Mouse (Mus musculus): Measurements from ENCODE around the gene Msl2. TPM values are rescaled to one million over a fixed set of nuclear protein-coding genes. Genes with fewer than 3 reads are reported as not detected.

Gene Msl2
- polyA plus RNA-seq, 1 experiment from 2014 or later, result 25.1 TPM

DNA sequence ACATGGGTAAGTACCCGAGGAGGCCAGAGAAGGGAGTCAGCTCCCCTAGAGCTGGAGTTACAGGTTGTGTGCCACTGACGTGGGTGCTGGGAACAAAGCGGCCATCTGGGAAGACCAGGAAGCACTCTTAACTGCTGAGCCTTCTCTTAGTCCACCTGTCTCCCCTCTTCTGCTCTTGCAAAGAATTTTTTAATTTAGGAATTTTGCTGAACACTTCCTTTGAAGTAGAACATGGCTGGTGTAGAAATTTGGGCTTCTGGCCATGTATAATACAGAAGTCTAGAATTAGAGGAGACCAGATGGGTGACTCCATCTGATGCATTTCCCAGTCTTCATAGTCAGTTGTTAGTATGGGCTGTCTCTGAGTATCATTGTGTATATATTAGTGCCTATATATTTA, 9.8 kb downstream of the Msl2 start:
- Histone ChIP-seq H3K36me3 (ENCODE audit: inconsistent target) (no peaks in the 10 kb centered on the region), H3K79me2 (ENCODE audit: inconsistent target) (peaks cover 68% of the 10 kb centered on the region), H3K4me3 (ENCODE audit: inconsistent target) (no peak overlapping the region), H3K27ac (no peak overlapping the region)
- 83% methylated on average over 3 of the region's 3 CpGs for WGBS (ENCODE audit: missing documents)

DNA sequence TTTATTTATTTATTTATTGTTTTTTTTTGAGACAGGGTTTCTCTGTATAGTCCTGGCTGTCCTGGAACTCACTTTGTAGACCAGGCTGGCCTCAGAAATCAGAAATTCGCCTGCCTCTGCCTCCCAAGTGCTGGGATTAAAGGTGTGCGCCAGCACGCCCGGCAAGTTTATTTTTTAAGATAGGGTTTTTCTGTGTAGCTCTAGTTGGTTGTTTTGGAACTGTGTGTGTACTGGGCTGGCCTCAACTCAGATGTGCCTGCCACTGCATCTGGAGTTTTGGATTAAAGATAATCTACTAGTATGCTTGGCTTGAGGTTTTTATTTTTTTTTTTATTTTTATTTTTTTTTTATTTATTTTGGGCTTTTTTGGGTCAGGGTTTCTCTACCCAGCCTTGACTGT, 21.5 kb downstream of the Msl2 start:
- H3K79me2 ChIP-seq (ENCODE audit: inconsistent target), result peaks cover 87% of the 10 kb centered on the region
- no peak overlapping the region for H3K4me3 ChIP-seq (ENCODE audit: inconsistent target)
- peaks cover under 1% of the 10 kb centered on the region; the same call in 1 of the 2 replicates for H3K36me3 ChIP-seq (ENCODE audit: inconsistent target)
- WGBS (ENCODE audit: missing documents), result 100% methylated on average over 4 of the region's 4 CpGs
- H3K27ac ChIP-seq, result no peak overlapping the region

DNA sequence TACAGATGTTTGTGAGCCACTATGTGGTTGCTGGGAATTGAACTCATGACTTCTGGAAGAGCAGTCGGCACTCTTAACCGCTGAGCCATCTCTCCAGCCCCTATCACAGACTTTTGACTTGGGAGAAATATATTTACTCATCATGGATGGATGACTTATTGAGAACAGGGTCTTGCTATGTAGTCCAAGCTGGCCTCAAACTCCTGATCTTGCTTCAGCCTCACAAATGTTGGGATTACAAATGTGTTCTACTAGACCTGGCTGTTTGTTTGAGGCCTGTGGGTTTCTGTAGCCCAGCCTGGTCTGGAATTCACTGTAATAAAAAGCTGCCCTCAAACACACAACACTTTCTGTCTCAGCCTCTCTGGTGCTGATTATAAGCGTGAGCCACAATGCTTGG, 22.6 kb downstream of the Msl2 start:
- Histone ChIP-seq H3K27ac (no peak overlapping the region), H3K36me3 (ENCODE audit: inconsistent target) (peaks cover 7% of the 10 kb centered on the region; the same call in 1 of the 2 replicates), H3K4me3 (ENCODE audit: inconsistent target) (no peak overlapping the region), H3K79me2 (ENCODE audit: inconsistent target) (peaks cover 97% of the 10 kb centered on the region)
- 98% methylated on average over 3 of the region's 3 CpGs for WGBS (ENCODE audit: missing documents)

DNA sequence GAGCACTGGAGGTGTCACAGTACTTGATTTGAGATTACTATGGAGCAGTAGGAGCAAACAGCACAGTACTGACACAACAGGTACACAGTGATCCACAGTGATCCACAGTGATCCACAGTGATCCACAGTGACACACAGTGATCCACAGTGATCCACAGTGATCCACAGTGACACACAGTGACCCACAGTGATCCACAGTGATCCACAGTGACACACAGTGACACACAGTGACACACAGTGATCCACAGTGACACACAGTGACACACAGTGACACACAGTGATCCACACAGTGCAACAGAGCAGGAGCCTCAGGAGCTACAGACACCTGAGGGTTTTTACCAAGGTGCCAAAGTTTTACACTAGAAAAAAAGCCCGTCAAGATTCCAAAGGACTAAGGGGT, 23.6 kb downstream of the Msl2 start:
- whole genome bisulfite sequencing (ENCODE audit: missing documents), result 91% methylated on average over 1 of the region's 1 CpGs
- Histone ChIP-seq H3K27ac (no peak overlapping the region), H3K79me2 (ENCODE audit: inconsistent target) (peaks cover 100% of the 10 kb centered on the region), H3K4me3 (ENCODE audit: inconsistent target) (no peak overlapping the region), H3K36me3 (ENCODE audit: inconsistent target) (peaks cover 7% of the 10 kb centered on the region; the same call in 1 of the 2 replicates)

DNA sequence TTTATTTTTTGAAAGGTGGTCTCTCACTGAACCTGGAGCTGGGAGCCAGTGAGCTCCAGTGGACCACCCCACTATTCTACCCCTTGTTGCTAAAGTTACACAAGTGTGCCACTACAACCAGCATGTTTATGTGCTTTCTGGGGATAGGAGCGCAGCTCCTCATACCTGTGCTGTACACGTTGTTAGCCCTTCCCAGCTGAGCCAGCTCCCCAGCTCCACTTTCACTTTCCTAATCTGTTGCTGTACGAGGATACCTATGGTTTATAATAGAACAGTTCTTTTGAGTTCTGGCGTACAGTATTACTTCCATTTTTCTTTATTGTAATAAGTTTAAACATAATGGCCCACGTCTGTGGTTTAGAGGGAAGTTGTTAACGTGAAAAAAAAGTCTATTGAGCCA, 25.5 kb downstream of the Msl2 start:
- 33% methylated on average over 6 of the region's 6 CpGs for WGBS (ENCODE audit: missing documents)
- Histone ChIP-seq H3K79me2 (ENCODE audit: inconsistent target) (peaks cover 100% of the 10 kb centered on the region), H3K36me3 (ENCODE audit: inconsistent target) (peaks cover 7% of the 10 kb centered on the region; the same call in 1 of the 2 replicates), H3K27ac (no peak overlapping the region), H3K4me3 (ENCODE audit: inconsistent target) (no peak overlapping the region)

DNA sequence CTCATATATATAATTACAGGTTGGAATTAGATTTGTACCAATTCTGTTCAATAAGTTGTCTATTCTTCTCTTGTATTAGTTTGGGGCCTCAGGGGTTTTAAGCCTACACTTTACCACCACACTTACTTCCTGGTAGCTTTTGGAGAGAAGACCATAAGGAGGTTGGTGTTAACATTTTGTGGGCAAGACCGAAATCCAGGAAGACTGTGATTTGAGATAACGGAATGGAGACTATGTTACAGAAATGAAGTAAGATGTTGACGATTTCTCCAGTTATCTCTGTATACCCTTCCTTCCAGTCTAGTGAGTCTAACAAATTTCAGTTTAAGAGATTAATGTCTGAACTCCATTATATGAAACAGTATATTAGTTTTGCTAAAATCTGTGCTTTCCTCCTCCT, 26.3 kb downstream of the Msl2 start:
- Histone ChIP-seq H3K27ac (no peak overlapping the region), H3K4me3 (ENCODE audit: inconsistent target) (no peak overlapping the region), H3K36me3 (ENCODE audit: inconsistent target) (peaks cover 12% of the 10 kb centered on the region; the same call in 1 of the 2 replicates), H3K79me2 (ENCODE audit: inconsistent target) (peaks cover 100% of the 10 kb centered on the region)
- WGBS (ENCODE audit: missing documents), result 33% methylated on average over 3 of the region's 3 CpGs

DNA sequence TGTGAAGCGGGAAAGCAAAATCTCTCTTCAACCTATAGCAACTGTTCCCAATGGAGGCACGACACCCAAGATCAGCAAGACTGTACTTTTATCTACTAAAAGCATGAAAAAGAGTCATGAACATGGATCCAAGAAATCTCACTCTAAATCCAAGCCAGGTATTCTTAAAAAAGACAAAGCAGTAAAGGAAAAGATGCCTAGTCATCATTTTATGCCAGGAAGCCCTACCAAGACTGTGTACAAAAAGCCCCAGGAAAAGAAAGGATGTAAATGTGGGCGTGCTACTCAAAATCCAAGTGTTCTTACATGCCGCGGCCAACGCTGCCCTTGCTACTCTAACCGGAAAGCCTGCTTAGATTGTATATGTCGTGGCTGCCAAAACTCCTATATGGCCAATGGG, 27.6 kb downstream of the Msl2 start:
- peaks cover 17% of the 10 kb centered on the region; the same call in 1 of the 2 replicates for H3K36me3 ChIP-seq (ENCODE audit: inconsistent target)
- WGBS (ENCODE audit: missing documents), result 97% methylated on average over 8 of the region's 8 CpGs
- no peak overlapping the region for H3K27ac ChIP-seq
- H3K4me3 ChIP-seq (ENCODE audit: inconsistent target), result no peak overlapping the region
- peaks cover 88% of the 10 kb centered on the region for H3K79me2 ChIP-seq (ENCODE audit: inconsistent target)

DNA sequence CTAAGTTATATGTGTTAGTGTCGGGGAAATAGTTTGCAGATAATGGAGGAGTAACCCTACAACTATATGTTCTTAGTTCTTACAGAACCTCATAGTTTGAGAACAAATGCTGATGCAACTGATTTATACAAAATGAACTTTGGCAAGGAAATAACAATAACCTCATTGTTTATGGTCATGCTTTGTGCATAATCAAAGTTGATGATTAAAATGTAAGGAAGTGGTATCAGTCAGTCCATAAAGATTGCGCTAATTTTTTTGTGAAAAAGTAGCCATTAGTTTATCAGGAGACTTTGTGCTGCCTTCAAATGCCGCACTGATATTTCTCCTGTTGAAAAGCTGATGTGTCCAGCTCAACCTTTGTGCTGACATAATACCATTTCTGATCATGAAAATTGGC, 28.4 kb downstream of the Msl2 start:
- Histone ChIP-seq H3K27ac (no peak overlapping the region), H3K79me2 (ENCODE audit: inconsistent target) (peaks cover 80% of the 10 kb centered on the region), H3K4me3 (ENCODE audit: inconsistent target) (no peak overlapping the region), H3K36me3 (ENCODE audit: inconsistent target) (peaks cover 17% of the 10 kb centered on the region; the same call in 1 of the 2 replicates)
- 100% methylated on average over 3 of the region's 3 CpGs for WGBS (ENCODE audit: missing documents)

DNA sequence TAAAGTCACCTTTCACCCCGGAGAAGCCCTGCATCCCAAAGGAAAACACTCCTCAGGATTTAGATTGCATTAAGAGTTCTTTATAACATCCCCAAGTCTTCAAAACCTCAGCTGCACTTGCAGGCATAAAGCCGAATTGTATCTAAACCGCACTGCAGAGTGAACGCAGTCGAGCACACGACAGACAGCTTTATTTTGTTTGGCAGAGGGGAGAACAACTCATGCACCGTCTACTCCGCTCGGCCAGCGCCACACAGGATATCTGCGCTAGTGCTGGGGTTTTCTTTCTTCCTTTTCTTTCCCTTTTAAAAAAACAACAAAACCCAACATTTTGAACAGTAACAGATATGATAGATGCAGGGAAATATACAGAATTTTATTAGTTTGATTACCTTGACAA, 31.0 kb downstream of the Msl2 start:
- 86% methylated on average over 10 of the region's 11 CpGs for WGBS (ENCODE audit: missing documents)
- peaks cover 17% of the 10 kb centered on the region; the same call in 1 of the 2 replicates for H3K36me3 ChIP-seq (ENCODE audit: inconsistent target)

DNA sequence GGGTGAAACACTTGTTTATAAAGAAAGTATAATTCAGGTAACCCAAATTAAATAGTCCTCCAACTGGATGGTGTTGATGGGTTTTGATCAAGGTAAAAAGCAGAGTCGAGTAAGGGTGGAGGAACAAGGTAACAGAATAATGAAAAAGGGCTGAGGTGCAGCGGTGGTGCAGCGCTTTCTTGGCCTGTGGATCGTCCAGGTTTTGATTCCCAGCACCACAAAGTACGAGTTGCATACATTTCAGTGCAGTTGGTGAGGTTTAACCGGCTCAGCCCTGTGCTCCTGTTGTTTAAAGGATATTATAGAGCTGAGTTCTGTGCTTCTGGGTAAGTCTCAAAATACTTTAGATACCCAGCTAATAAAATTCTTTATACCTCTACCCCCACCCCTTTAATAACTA, 31.8 kb downstream of the Msl2 start:
- 90% methylated on average over 5 of the region's 6 CpGs for WGBS (ENCODE audit: missing documents)
- peaks cover 46% of the 10 kb centered on the region for H3K79me2 ChIP-seq (ENCODE audit: inconsistent target)
- no peak overlapping the region for H3K4me3 ChIP-seq (ENCODE audit: inconsistent target)
- H3K36me3 ChIP-seq (ENCODE audit: inconsistent target), result peaks cover 14% of the 10 kb centered on the region; the same call in 1 of the 2 replicates
- H3K27ac ChIP-seq, result no peak overlapping the region

More for the DNA sequence above, 31.0 kb downstream of the Msl2 start:
- Histone ChIP-seq H3K79me2 (ENCODE audit: inconsistent target) (peaks cover 54% of the 10 kb centered on the region), H3K4me3 (ENCODE audit: inconsistent target) (no peak overlapping the region), H3K27ac (no peak overlapping the region)

DNA sequence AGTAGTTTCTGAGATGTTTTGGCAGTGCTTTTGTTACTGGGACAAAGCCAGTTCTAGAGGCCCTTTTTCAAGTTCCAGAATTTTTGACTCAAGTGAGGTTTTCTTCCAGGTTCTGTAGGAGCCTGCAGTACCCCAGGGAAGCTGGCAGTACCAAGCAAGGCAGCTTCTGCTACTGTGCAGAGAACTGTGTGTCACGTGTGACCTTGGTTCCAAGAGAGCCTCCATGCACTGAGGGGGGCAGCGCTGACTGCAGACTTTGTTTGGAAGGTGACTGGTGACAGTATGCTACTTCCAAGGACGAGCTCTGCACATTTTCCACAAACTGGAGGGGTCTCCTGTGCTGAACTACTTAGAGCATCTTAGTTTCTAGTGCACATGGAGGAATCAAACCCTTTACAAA, 33.5 kb downstream of the Msl2 start:
- Histone ChIP-seq H3K27ac (no peak overlapping the region), H3K79me2 (ENCODE audit: inconsistent target) (peaks cover 29% of the 10 kb centered on the region), H3K36me3 (ENCODE audit: inconsistent target) (peaks cover 10% of the 10 kb centered on the region; the same call in 1 of the 2 replicates), H3K4me3 (ENCODE audit: inconsistent target) (no peak overlapping the region)
- 94% methylated on average over 3 of the region's 3 CpGs for WGBS (ENCODE audit: missing documents)

DNA sequence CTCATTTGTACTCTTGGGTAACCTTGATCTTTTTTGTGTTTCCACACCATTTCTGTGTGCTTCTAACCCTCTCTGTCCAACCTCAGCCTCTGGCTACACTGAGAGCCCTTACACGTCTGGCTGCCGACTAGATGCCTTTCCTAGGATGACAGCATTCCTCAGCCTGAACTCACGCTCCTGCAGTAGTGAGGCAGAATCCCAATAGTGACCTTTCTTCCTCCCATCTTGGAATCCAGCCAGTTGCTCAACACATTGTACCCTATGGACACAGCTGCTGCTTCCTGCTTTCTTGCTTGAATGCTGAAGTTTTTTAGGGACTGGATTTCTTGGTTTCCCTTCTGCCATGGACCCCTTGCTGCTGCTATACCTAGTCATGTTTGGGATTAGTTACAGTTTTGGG, 36.1 kb downstream of the Msl2 start:
- no peak overlapping the region for H3K27ac ChIP-seq
- no peak overlapping the region for H3K4me3 ChIP-seq (ENCODE audit: inconsistent target)
- WGBS (ENCODE audit: missing documents), result 90% methylated on average over 3 of the region's 3 CpGs
- H3K79me2 ChIP-seq (ENCODE audit: inconsistent target), result peaks cover 3% of the 10 kb centered on the region; the same call in 1 of the 2 replicates
- peaks cover 6% of the 10 kb centered on the region; the same call in 1 of the 2 replicates for H3K36me3 ChIP-seq (ENCODE audit: inconsistent target)

DNA sequence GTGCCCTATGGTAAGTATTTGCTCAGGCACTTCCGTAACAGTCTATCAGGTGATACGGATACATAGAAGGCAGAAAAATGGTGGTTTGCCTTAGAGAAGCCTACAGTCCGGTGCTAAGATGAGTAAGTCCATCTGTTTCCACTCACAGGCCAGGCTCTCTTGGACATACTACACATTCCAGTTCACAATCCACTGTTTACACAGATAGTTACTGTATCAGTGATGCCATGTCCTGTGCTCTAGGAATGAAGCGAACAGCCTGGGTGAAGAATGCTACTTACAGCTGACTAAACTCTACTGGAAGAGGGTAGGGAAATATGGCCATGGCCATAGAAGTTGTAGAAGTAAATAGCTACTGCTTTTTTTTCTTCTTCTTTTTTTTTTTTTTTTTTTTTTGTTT, 39.4 kb downstream of the Msl2 start:
- no peaks in the 10 kb centered on the region for H3K79me2 ChIP-seq (ENCODE audit: inconsistent target)
- no peak overlapping the region for H3K27ac ChIP-seq
- H3K4me3 ChIP-seq (ENCODE audit: inconsistent target), result no peak overlapping the region
- no peaks in the 10 kb centered on the region for H3K36me3 ChIP-seq (ENCODE audit: inconsistent target)
- WGBS (ENCODE audit: missing documents), result 100% methylated on average over 4 of the region's 4 CpGs

DNA sequence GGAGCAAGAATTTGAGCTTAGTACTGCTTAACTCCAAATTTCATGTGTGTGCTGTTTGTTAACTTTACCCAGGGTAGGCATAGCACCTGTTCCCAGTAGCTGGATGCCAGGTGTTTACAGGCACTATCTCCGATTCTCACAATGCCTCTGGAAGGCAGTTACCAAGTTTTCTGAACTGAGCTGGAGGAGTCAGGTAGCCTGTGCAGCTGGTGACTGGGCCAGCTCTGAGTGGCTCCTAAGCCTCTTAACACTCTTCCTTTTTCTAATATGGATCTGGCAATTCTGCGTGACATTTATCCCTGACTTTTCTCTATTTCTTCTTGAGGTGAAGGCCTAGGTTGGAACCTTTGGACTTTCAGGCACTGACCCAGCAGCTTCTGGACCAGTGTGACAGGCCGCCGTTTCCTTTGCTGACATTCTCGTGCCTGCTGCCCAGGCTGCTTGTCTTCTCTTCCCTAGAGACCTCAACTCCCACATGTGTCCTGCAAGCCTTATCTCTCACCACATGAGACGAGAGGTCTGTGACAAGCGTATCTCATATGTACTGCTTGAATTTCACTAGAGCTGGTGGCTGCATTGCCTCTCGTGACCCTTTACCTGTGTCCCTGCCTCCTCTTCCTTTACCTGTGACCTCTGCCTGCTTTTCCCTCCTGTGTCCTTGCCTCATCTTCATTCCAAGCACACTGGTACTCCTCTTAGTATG, 40.4 kb downstream of the Msl2 start:
- H3K79me2 ChIP-seq (ENCODE audit: inconsistent target), result no peaks in the 10 kb centered on the region
- no peak overlapping the region for H3K27ac ChIP-seq
- H3K4me3 ChIP-seq (ENCODE audit: inconsistent target), result no peak overlapping the region
- H3K36me3 ChIP-seq (ENCODE audit: inconsistent target), result no peaks in the 10 kb centered on the region
- WGBS (ENCODE audit: missing documents), result 94% methylated on average over 8 of the region's 8 CpGs

DNA sequence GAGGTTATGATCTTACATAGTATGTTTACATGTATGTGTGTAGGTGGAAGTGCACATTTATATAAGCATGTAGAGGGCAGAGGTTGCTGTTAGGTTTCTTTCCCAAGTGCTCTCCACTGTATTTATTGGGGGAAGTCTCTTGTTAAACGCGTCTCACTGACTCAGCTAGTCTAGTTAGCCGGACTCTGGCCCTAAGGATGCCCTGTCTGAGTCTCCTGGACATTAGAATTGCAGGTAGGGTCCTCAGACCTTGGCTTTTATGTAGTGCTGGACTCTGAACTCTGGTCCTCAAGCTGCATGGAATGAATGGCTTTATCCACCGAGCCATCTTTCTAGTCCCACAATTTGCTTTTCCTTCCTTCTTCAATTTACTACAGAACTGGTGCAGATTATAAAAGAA, 69.7 kb downstream of the Msl2 start:
- Histone ChIP-seq H3K4me3 (ENCODE audit: inconsistent target) (no peak overlapping the region), H3K79me2 (ENCODE audit: inconsistent target) (no peaks in the 10 kb centered on the region), H3K36me3 (ENCODE audit: inconsistent target) (no peaks in the 10 kb centered on the region), H3K27ac (no peak overlapping the region)
- WGBS (ENCODE audit: missing documents), result 90% methylated on average over 4 of the region's 4 CpGs
